Mouse (Mus musculus) layer of hippocampus, adult 8-10 months (tissue): Measurements from ENCODE around the gene Lcp1. TPM values are rescaled to one million over a fixed set of nuclear protein-coding genes. Genes with fewer than 3 reads are reported as not detected.

Experiments used
- DNase-seq, 2 experiments: peaks; one replicate each; pipeline ENCODE4 v3.0.0; 2022; ENCODE audit warnings: low spot score in 2 of 2
- total RNA-seq, 4 experiments: library from RNA; stranded (reverse); gene quantifications; 2 replicates each; pipeline ENCODE4 v1.2.4; 2022

Gene Lcp1
- total RNA-seq, 4 experiments from 2014 or later, result 5.1 to 23.3 (median 13.0) TPM

DNA sequence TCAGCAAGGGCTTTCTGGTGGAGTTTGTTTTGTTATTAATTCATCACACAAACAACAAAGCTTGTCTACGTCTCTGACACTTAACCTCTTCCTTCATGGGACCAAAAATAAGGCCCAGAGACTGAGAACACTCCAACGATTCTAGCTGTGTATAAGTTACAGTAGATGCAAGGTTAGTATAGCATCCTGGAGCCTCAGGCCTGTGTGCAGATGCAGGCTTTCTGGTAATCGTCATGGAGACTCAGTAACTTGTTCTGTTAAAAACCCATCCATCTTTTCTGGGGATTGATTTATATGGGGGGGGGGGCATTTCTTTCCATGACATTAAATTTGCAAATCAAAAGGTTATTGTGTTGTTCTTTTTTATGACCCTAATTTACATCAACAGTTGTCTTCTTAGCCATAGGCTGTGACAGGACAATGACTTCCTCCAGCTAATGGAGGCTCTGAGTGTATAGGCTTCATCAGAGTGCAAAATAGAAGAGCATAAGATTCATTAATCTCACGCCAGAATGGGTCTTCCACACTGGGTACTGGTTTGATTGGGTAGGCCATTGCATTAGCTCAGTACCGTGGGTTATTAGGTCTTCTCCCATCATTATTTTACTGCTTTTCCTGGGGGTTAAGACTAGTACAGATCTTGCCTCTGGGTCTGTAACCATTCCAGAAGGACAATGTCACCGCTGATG, 74.6 kb downstream of the Lcp1 start:
- no peak for DNase-seq

DNA sequence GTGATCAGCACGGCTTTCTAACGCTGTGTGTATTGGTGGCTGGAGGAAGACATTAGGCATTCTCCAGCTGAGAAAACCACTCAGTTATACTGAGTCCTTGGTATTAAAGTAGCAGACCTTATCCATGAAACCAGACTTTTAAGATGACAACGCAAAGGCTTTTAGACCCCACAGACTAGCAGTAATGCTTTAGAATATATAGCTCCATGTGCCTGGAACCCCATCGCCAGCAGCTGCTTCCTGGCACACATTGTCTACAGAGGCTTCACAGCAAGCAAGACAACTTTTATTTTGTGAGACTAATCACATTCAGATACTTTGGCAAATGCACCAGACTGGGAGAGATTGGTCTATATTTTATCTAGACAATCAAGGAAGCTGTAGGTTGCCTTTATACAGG, 75.4 kb downstream of the Lcp1 start:
- DNase-seq, result no peak

DNA sequence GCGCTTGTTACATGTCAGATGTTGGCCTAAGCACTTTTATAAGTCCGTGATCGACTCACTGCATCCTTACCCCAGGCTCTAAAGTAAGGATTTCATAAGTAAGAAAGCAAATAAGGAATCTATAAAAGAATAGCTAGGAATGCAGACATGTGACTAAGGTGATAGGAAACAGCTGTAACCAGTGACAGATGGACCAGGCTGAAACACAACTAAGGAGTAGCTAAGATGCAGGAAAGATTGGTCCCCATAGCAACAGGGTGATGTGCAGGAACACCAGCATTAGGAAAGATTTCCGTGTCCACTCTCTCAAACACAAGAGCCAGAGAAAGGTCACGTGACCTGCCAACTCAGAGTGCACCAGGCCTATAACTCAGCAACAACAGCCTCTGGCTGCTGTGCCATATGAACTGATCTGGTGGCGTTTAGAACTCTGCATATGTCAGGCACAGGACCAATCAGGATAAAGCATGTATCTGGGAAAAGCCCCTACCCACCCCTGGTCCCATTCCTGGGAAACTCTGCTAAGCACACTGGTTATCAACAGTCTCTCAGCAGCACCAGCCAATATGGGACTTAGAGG, 77.8 kb downstream of the Lcp1 start:
- no peak for DNase-seq

DNA sequence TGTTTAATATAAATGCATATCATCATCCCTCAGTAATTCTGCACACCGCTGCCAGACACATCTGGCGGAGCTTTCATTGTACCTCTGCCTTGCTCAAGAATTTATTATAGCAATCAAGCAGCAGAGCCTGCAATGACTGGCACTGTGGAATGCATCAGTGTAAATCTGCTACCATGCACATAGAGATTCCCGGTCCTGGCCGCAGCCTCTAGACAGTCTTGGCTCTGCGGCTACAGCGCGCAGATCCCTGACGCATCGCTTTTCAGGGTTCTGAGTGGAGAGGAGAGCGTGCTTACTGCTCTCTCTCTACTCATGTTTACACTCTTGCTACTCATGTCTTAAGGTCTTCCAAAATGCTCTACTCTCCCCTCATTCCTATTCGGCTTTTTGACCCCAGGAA, 82.9 kb downstream of the Lcp1 start:
- DNase-seq, result no peak

DNA sequence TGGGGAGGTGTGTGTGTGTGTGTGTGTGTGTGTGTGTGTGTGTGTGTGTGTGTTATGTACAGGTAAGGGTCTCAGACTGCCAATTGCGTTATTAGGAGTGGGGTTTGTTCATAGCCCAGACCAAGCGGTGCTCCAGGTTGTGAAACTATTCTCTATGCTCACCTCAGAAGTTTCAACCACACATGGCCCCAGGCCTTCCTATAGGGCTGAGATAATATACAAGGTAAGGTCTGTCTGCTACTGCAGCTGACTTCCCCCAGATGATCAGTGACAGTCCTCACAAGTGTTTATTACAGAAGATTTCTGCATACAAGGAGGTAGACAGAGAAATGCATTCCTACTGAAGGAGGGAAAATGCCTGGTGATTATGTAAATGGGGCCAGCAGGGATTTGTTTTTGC, 87.9 kb downstream of the Lcp1 start:
- DNase-seq, result no peak

DNA sequence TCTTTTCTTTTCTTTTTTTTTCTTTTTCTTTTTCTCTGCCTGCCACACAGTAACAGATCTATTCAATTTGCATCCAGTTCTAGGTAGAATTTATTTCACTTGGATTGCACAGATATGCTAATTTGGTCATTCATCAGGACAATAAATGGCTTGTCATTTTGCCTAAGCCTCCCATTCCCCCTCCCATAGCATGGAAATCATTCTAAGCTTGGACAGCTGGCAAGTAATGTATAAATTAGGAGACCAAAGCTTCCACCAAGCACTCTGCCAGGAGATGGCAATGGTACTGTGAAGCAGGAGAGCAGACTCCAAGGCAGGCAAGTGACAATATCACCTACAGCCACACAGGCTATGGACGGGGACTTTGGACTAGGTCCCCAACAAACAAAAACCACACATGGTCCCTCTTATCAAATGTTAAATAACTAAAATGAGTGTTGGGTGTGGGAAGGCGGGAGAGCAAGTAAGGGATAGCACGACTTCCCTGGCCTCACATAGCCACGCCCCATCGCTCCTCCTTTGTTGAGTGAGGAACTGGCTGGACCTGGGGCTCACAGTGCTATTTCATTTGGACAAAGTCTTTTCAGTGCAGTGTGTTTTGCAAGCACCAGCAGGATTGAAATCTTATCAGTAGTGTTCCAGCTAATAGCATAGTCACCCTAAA, 88.5 kb downstream of the Lcp1 start:
- DNase-seq, result no peak

DNA sequence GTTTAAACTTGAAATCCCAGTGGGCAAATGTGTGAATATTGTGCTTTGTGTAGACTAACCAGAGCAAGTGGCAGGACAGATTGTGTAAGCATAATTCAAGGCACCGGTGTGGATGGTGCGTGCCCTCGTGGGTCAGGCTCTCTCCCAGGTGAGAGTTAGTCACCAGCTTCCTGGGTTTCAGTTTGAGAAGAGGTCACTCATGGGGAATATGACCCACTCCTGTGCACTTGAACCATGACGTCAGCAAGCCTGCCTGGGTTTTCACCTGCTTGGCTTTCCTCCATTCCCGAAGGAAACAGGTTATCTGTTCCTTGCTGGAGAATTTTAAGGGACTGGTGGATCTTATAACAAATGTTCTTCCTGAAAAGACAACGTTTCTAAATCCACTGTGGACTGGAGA, 91.5 kb downstream of the Lcp1 start:
- DNase-seq, result no peak

DNA sequence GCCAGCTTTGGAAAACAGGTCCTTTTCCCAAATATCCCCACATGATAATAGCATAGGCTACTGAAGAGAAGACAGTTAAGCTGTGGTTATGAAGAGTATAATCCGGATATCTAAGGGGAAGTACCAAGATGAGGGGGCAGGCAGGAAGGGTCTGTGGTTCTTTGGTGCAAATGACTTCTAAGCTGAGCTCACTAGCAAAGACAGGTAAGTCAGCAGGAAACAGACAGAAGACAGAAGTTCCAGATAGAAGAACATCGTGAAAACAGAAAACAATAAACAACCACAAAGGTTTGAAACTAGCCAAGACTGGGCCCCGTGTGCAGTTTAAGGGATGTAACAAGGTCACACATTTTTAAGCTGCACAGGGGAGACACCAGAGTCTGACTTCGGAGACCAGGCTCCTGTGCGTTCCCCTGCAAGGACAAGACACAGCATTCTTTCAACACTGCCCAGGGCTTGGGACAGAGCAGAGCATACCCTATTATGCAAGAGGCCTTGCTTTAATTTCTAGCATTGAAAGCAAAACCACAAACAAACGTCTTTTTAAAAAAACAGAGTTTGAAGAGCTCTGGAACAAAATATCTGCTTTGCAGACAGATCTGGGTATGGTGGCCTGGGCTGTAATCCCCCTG, 96.7 kb downstream of the Lcp1 start:
- DNase-seq, result no peak

DNA sequence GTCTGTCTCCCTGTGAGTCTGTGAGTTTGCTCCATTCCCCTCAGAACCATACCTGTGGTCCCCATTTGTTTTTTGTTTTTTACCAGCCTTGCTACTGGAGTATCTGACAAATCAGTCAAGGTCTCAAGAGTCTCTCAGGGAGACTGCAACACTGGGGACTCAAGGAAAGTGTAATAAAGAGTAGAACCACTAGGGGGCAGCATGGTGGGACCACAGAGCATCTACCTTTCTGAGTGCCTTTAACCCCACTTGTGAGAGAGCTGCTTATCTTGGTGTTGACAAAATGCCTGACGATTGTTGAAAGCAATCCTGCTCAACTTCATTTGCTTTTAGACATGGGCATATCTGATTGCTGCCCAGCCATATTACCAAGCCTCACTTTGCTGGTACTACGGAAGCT, 98.9 kb downstream of the Lcp1 start:
- DNase-seq, result peak in 1 of 2 experiments; percentile 20

DNA sequence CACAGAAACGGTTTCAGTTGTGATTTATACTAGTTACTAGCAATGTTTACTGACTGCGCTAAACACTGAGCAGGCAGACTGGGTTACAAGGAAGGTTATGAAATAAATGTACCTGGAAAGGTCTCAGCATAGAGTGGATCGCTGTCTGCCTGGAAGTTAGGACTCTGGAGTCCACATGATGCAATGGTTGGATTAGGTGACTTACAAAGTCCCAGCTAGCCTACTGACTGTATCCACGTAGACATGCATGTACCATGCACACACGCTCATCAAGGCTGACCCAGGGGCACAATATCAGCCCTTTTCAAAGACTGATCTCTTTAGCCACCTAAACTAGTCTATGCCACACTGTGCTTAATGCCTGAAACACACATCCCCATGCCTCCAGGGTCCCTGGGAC, 102.2 kb downstream of the Lcp1 start:
- DNase-seq, result no peak

DNA sequence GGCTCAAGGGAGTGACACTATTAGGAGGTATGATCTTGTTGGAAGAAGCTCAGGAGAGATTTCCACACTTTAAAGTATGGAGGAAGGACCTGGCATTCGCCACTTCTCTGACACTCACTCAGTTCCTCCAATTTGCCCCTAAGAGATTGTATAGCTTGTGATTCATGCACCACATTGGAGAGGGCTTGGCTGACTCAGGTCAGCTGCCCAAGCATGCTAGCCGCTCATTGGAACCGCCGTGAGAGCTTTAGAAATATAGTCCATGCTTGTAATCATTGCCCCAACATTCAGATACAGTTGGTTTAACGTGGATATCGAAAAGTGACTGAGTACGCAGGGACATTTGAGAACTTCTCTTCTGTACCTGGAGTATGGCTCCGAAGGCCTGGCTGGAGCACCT, 104.7 kb downstream of the Lcp1 start:
- DNase-seq, result no peak

DNA sequence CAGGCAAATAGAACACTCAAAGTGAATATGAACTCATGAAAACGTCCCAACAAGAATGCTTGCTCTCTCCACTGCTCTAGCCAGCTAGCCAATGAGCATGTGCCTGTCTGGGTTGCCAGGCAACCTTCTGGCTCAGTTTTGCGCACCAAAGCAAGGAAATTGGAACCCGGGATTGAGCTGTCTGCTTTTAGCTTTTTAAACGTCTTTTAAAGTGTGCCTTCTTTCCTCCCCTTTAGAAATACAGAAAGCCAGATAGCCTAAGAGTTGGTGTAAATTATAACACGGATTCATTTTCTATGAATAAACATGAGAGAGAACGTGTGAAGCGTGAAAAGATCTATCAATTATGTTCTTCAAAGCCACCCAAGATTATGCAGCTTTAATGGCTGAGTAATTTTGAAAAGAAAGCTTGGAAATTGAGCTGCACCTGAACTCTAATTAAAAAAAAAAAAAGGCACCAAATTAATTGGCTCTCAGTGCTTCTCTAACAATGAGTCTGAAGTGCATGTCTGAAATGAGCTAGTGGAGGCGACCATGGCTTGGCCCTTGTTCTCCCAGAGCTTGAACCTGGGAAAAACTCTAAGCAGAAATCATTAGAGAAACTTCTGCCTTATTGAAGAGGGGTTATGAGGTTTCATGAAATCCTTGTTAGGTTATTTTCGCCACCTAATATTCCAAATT, 105.2 kb downstream of the Lcp1 start:
- peak; percentile 47 to 59 for DNase-seq

DNA sequence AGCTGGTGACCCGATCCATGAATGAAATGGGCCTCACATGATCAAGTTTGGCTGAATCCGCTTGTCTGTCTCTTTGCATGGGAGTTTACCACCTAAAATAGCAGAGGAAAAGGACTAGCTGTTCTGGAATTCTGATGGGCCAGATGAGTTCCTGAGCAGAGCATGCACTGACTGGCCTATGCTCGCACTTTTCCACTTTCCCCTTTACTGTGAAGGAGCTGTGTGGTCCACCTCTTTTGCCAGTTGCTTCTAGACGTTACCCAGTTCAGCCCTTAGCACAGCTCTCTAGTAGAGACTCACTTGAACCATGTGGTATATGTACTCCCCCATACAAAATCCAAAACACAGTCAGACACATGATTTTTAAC, 105.7 kb downstream of the Lcp1 start:
- no peak for DNase-seq

DNA sequence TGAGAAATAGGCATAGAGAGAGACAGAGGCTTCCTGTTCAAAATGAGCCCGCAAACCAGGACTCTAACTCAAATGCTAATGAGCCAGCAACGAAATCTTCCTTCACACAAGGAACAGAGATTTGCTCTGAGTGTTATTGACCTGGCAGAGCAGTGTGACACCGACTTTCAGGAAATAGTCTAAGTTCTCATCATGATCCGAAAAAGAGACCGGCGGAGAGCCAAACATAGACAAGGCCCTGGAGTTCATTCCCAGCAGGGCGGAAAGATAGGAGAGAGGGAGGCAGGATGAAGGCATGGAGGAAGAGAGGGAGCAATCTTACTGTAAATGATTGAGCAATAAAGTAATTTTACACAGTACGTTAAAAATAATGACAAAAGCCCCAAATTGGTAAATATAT, 106.2 kb downstream of the Lcp1 start:
- no peak for DNase-seq

DNA sequence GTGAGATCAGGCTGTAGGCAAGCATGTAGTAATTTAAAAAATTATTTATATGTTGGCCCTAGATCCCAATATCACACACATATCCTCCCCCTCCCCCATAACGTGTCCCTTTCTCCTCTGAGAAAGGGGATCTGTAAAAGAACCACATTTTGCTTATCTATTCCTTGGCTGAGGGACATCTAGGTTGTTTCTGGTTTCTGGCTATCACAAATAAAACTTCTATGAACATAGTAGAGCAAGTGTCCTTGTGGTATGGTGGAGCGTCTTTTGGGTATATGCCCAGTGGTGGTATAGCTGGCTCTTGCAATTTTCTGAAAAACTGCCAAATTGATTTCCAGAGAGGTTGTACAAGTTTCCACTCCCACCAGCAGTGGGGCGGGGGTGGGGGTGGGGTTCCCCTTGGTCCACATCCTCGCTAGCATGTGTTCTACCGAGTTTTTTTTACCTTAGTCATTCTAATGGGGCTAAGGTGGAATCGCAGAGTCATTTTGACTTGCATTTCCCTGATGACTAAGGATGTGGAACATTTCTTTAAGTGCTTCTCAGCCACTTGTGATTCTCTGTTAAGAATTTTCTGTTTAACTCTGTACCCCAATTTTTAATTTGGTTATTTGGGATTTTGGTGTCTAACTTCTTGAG, 107.3 kb downstream of the Lcp1 start:
- no peak for DNase-seq

DNA sequence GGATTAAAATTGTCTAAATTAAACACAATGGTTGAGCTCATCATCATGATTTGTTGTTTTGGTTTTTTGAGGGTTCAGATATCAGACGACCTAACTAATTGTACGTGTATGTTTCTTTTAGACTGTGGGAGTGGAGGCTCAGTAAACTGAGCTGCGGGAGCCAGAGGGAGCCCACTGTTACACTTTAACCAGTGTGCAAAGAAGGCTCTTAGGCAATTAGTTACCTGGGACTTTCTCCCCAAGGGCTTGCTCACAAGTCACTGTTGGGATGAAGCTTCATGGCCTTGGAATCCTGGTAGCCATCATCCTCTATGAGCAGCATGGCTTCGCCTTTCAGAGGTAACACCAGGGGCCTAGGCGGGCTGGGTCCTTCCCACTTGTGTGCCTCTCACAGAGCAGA, 111.2 kb downstream of the Lcp1 start, which contains the start of gene Cpb2:
Cpb2 (plus strand) TSS at position 201 of the 400 bp plus-strand sequence.
- no peak for DNase-seq

DNA sequence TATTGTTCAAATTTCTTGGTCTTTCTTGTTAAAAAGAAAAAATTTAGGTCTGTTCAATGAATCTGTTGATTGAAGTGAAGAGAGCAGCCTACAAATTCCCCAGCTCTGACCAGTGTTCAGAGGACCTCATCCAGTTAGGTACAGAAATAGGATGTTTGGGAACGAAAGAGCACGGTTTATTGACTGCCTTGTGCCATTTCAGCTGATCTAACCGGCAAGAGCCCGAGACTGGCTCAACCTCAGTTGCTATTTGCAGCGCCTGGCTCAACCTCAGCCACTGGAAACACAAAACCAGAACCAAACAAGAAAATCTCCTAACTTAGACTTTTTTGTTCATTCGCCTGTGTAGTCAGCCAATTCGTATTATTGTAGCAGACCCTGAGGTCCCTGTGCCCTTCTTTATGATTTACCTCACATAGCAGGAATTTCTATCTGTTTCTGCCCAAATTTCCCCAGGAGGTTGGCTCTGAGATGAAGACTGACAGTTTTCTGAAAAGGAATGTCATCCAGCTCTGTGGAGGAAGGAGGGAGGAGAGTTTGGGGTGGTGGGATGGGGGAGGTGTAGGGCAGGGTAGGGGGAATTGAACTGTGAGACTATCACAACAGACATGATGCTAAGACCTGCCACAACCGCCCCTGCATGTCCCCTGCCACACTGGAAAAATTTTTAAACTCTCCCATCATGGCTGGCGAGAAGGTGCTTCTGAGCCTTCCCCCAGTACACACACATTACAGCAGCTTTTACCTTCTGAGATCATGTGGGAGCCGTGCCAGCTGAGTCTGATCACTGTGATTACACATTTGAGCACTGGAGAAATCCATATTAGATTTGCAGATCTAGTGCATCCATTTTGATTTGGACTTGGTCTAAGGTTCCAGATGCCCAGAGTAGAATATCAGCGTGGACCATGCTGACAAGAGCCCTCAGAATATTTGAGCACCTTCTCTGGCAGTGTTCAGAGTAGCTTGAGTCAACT, 115.4 kb downstream of the Lcp1 start:
- DNase-seq, result no peak

DNA sequence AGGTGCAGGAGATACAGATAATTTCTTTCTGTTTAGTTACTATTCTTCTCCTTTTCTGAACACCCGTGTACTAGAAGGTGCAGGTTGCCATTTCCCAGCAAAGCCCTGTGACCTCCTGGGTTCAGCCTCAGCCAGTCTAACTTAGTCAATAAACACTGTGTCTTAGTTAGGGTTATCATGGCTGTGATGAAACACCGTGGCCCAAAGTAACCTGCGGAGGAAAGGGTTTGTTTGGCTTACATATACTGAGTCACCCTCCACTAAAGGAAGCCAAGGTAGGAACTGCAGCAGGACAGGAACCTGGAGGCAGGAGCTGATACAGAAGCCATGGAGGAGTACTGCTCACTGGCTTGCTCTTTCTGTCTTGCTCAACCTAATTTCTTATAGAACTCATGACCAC, 119.5 kb downstream of the Lcp1 start:
- no peak for DNase-seq

DNA sequence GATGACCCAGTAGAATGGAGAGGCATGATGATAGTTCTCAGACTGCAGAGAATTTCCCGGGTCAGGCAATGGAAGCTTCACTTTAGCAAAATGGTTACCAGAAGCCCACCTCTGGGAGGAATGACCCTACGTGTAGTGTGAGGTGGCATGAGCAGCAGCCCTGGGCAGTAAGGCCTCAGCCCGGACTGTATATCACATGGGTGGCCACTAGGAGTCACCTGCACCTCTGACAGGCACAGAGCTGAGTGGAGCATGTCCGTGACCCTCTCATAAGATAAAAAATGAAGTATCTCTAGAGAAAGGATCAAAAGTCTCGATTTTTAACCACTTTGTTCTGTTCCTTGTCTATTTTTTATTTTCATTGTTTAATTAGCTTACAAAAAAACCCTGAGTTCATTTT, 125.6 kb downstream of the Lcp1 start:
- DNase-seq, result no peak

DNA sequence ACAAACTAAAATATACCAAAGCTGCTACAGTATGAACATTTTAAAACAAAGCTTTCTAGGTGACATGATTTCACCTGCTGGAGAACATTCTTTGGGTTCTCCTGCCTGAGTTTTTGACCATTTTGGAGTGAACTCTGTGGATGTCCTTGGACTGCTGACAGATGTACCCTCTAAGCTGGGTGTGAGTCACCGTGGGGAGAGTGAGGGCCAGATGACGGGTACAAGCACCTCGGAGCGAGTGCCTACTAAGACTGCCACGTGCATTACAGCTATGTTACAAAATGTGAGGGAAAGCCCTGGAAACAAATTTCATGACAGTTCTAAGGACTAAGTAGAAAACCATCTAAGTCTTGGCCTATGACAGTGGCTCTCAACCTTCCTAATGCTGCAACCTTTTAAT, 138.6 kb downstream of the Lcp1 start:
- DNase-seq, result no peak
